Mouse (Mus musculus): Measurements from ENCODE around the gene Pfkfb3. TPM values are rescaled to one million over a fixed set of nuclear protein-coding genes. Genes with fewer than 3 reads are reported as not detected.

Gene Pfkfb3
- polyA plus RNA-seq, 1 experiment from 2014 or later = 28.7 TPM

- H3K9ac ChIP-seq (replicated peaks; ENCODE audit: low read length) = no peak overlapping the region
- ATAC-seq (ENCODE audit: low FRiP score, low TSS enrichment) (no peak), DNase-seq (no peak)
These were observed 19.8 kb upstream of the Pfkfb3 start for GRCm38 (mm10) chr2:11573684-11574083.

GRCm38 (mm10) chr2:11571004-11571535, 17.2 kb upstream of the Pfkfb3 start:
- ATAC-seq (ENCODE audit: low FRiP score, low TSS enrichment) = no peak
- Histone ChIP-seq H3K36me3 (ENCODE audit: control insufficient read depth, insufficient read depth, low read length) (no peaks in the 10 kb centered on the region), H3K9me3 (ENCODE audit: control insufficient read depth, low read length) (no peaks in the 10 kb centered on the region), H3K4me1 (ENCODE audit: control insufficient read depth, insufficient read depth, low read length) (no peaks in the 10 kb centered on the region), H3K4me2 (ENCODE audit: low read length) (no peak overlapping the region), H3K27ac (replicated peaks; ENCODE audit: low read depth, low read length) (no peak overlapping the region), H3K27me3 (ENCODE audit: control insufficient read depth, insufficient read depth, low read length) (no peaks in the 10 kb centered on the region), H3K9ac (replicated peaks; ENCODE audit: low read length) (no peak overlapping the region), H3K4me3 (replicated peaks; ENCODE audit: low read depth, low read length) (no peak overlapping the region)
- no peak for DNase-seq
- 48% methylated on average over 6 of the region's 6 CpGs for WGBS

More at GRCm38 (mm10) chr2:11573684-11574083, 19.8 kb upstream of the Pfkfb3 start:
- WGBS = 94% methylated on average over 1 of the region's 1 CpGs
- no peaks in the 10 kb centered on the region for H3K4me1 ChIP-seq (ENCODE audit: control insufficient read depth, insufficient read depth, low read length)
- no peaks in the 10 kb centered on the region for H3K9me3 ChIP-seq (ENCODE audit: control insufficient read depth, low read length)
- H3K27me3 ChIP-seq (ENCODE audit: control insufficient read depth, insufficient read depth, low read length) = no peaks in the 10 kb centered on the region
- H3K4me3 ChIP-seq (replicated peaks; ENCODE audit: low read depth, low read length) = no peak overlapping the region
- H3K4me2 ChIP-seq (ENCODE audit: low read length) = no peak overlapping the region
- H3K36me3 ChIP-seq (ENCODE audit: control insufficient read depth, insufficient read depth, low read length) = no peaks in the 10 kb centered on the region
- H3K27ac ChIP-seq (replicated peaks; ENCODE audit: low read depth, low read length) = no peak overlapping the region

- H3K4me1 ChIP-seq (ENCODE audit: control insufficient read depth, insufficient read depth, low read length) = no peaks in the 10 kb centered on the region
- no peaks in the 10 kb centered on the region for H3K27me3 ChIP-seq (ENCODE audit: control insufficient read depth, insufficient read depth, low read length)
- ATAC-seq (ENCODE audit: low FRiP score, low TSS enrichment) (no peak), DNase-seq (no peak)
- H3K9ac ChIP-seq (replicated peaks; ENCODE audit: low read length) = no peak overlapping the region
- no peaks in the 10 kb centered on the region for H3K36me3 ChIP-seq (ENCODE audit: control insufficient read depth, insufficient read depth, low read length)
- H3K27ac ChIP-seq (replicated peaks; ENCODE audit: low read depth, low read length) = no peak overlapping the region
- no peak overlapping the region for H3K4me3 ChIP-seq (replicated peaks; ENCODE audit: low read depth, low read length)
- WGBS = 78% methylated on average over 7 of the region's 7 CpGs
- H3K4me2 ChIP-seq (ENCODE audit: low read length) = no peak overlapping the region
- no peaks in the 10 kb centered on the region for H3K9me3 ChIP-seq (ENCODE audit: control insufficient read depth, low read length)
These were observed 14.6 kb upstream of the Pfkfb3 start for GRCm38 (mm10) chr2:11568471-11568870.

GRCm38 (mm10) chr2:11567781-11568362, 14.0 kb upstream of the Pfkfb3 start:
- Histone ChIP-seq H3K9me3 (ENCODE audit: control insufficient read depth, low read length) (no peaks in the 10 kb centered on the region), H3K36me3 (ENCODE audit: control insufficient read depth, insufficient read depth, low read length) (no peaks in the 10 kb centered on the region), H3K9ac (replicated peaks; ENCODE audit: low read length) (no peak overlapping the region), H3K27me3 (ENCODE audit: control insufficient read depth, insufficient read depth, low read length) (no peaks in the 10 kb centered on the region), H3K4me3 (replicated peaks; ENCODE audit: low read depth, low read length) (no peak overlapping the region), H3K4me1 (ENCODE audit: control insufficient read depth, insufficient read depth, low read length) (no peaks in the 10 kb centered on the region), H3K27ac (replicated peaks; ENCODE audit: low read depth, low read length) (no peak overlapping the region), H3K4me2 (ENCODE audit: low read length) (no peak overlapping the region)
- DNase-seq (peak; percentile 34), ATAC-seq (ENCODE audit: low FRiP score, low TSS enrichment) (no peak)
- WGBS = 66% methylated on average over 4 of the region's 4 CpGs

GRCm38 (mm10) chr2:11566898-11567297, 13.0 kb upstream of the Pfkfb3 start:
- WGBS = 93% methylated on average over 3 of the region's 3 CpGs
- ATAC-seq (ENCODE audit: low FRiP score, low TSS enrichment) = no peak
- no peak overlapping the region for H3K27ac ChIP-seq (replicated peaks; ENCODE audit: low read depth, low read length)

GRCm38 (mm10) chr2:11566241-11566640, 12.4 kb upstream of the Pfkfb3 start:
- H3K27ac ChIP-seq (replicated peaks; ENCODE audit: low read depth, low read length) = no peak overlapping the region
- H3K4me3 ChIP-seq (replicated peaks; ENCODE audit: low read depth, low read length) = no peak overlapping the region
- ATAC-seq (ENCODE audit: low FRiP score, low TSS enrichment) (no peak), DNase-seq (no peak)
- H3K4me1 ChIP-seq (ENCODE audit: control insufficient read depth, insufficient read depth, low read length) = no peaks in the 10 kb centered on the region
- no peak overlapping the region for H3K9ac ChIP-seq (replicated peaks; ENCODE audit: low read length)
- H3K27me3 ChIP-seq (ENCODE audit: control insufficient read depth, insufficient read depth, low read length) = no peaks in the 10 kb centered on the region
- no peaks in the 10 kb centered on the region for H3K36me3 ChIP-seq (ENCODE audit: control insufficient read depth, insufficient read depth, low read length)
- H3K4me2 ChIP-seq (ENCODE audit: low read length) = no peak overlapping the region
- H3K9me3 ChIP-seq (ENCODE audit: control insufficient read depth, low read length) = no peaks in the 10 kb centered on the region
- 64% methylated on average over 7 of the region's 7 CpGs for WGBS

More at GRCm38 (mm10) chr2:11566898-11567297, 13.0 kb upstream of the Pfkfb3 start:
- no peak overlapping the region for H3K4me3 ChIP-seq (replicated peaks; ENCODE audit: low read depth, low read length)
- DNase-seq = no peak
- no peaks in the 10 kb centered on the region for H3K36me3 ChIP-seq (ENCODE audit: control insufficient read depth, insufficient read depth, low read length)
- no peaks in the 10 kb centered on the region for H3K4me1 ChIP-seq (ENCODE audit: control insufficient read depth, insufficient read depth, low read length)
- no peaks in the 10 kb centered on the region for H3K27me3 ChIP-seq (ENCODE audit: control insufficient read depth, insufficient read depth, low read length)
- H3K4me2 ChIP-seq (ENCODE audit: low read length) = no peak overlapping the region
- H3K9me3 ChIP-seq (ENCODE audit: control insufficient read depth, low read length) = no peaks in the 10 kb centered on the region
- no peak overlapping the region for H3K9ac ChIP-seq (replicated peaks; ENCODE audit: low read length)

- H3K36me3 ChIP-seq (ENCODE audit: control insufficient read depth, insufficient read depth, low read length) = no peaks in the 10 kb centered on the region
- H3K4me1 ChIP-seq (ENCODE audit: control insufficient read depth, insufficient read depth, low read length) = no peaks in the 10 kb centered on the region
- no peak overlapping the region for H3K9ac ChIP-seq (replicated peaks; ENCODE audit: low read length)
- ATAC-seq (ENCODE audit: low FRiP score, low TSS enrichment) = no peak
- 92% methylated on average over 6 of the region's 6 CpGs for WGBS
- no peaks in the 10 kb centered on the region for H3K9me3 ChIP-seq (ENCODE audit: control insufficient read depth, low read length)
- H3K27ac ChIP-seq (replicated peaks; ENCODE audit: low read depth, low read length) = no peak overlapping the region
- H3K4me2 ChIP-seq (ENCODE audit: low read length) = no peak overlapping the region
- DNase-seq = no peak
- H3K4me3 ChIP-seq (replicated peaks; ENCODE audit: low read depth, low read length) = no peak overlapping the region
- no peaks in the 10 kb centered on the region for H3K27me3 ChIP-seq (ENCODE audit: control insufficient read depth, insufficient read depth, low read length)
These were observed 10.9 kb upstream of the Pfkfb3 start for GRCm38 (mm10) chr2:11564768-11565167.

- Histone ChIP-seq H3K27me3 (ENCODE audit: control insufficient read depth, insufficient read depth, low read length) (no peaks in the 10 kb centered on the region), H3K9ac (replicated peaks; ENCODE audit: low read length) (no peak overlapping the region), H3K9me3 (ENCODE audit: control insufficient read depth, low read length) (no peaks in the 10 kb centered on the region), H3K36me3 (ENCODE audit: control insufficient read depth, insufficient read depth, low read length) (no peaks in the 10 kb centered on the region), H3K4me1 (ENCODE audit: control insufficient read depth, insufficient read depth, low read length) (no peaks in the 10 kb centered on the region), H3K4me2 (ENCODE audit: low read length) (no peak overlapping the region), H3K4me3 (replicated peaks; ENCODE audit: low read depth, low read length) (no peak overlapping the region), H3K27ac (replicated peaks; ENCODE audit: low read depth, low read length) (no peak overlapping the region)
- DNase-seq (no peak), ATAC-seq (ENCODE audit: low FRiP score, low TSS enrichment) (no peak)
- 94% methylated on average over 17 of the region's 17 CpGs for WGBS
These were observed 9.4 kb upstream of the Pfkfb3 start for GRCm38 (mm10) chr2:11563256-11563655.

GRCm38 (mm10) chr2:11558654-11559053, 4.8 kb upstream of the Pfkfb3 start:
- ATAC-seq (ENCODE audit: low FRiP score, low TSS enrichment) (no peak), DNase-seq (no peak)
- Histone ChIP-seq H3K36me3 (ENCODE audit: control insufficient read depth, insufficient read depth, low read length) (no peaks in the 10 kb centered on the region), H3K27ac (replicated peaks; ENCODE audit: low read depth, low read length) (no peak overlapping the region), H3K27me3 (ENCODE audit: control insufficient read depth, insufficient read depth, low read length) (peaks cover 3% of the 10 kb centered on the region; the same call in 1 of the 2 replicates), H3K4me3 (replicated peaks; ENCODE audit: low read depth, low read length) (no peak overlapping the region), H3K9ac (replicated peaks; ENCODE audit: low read length) (no peak overlapping the region), H3K4me2 (ENCODE audit: low read length) (no peak overlapping the region), H3K4me1 (ENCODE audit: control insufficient read depth, insufficient read depth, low read length) (no peaks in the 10 kb centered on the region), H3K9me3 (ENCODE audit: control insufficient read depth, low read length) (no peaks in the 10 kb centered on the region)
- 89% methylated on average over 7 of the region's 7 CpGs for WGBS
